Mouse (Mus musculus): ENCODE measurements around the gene Olfr738. TPM values are rescaled to one million over a fixed set of nuclear protein-coding genes. Genes with fewer than 3 reads are reported as not detected.

The Olfr738 gene
- polyA plus RNA-seq (2012; ENCODE audit: low replicate concordance): not detected in 2 replicates

DNA sequence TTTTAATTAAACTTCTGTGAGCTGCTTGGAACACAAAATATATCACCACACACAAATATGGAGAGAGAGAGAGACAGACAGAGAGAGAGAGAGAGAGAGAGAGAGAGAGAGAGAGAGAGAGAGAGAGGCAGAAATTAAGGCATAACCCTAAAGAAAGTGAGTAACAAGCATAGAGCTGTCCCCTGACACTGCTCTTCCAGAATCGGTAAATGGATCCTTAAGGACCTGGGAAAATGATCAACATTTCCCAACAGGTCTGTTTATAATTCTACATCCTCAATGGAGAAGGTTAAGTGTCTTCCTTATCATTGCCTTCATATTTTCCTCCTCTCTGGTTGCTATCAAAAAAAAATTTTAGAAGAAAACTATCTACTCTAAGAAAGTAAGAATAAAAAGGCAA is at the start of gene Olfr738:
TSS of gene Olfr738 (plus strand) at position 301 of the 400 bp plus-strand sequence.

DNA sequence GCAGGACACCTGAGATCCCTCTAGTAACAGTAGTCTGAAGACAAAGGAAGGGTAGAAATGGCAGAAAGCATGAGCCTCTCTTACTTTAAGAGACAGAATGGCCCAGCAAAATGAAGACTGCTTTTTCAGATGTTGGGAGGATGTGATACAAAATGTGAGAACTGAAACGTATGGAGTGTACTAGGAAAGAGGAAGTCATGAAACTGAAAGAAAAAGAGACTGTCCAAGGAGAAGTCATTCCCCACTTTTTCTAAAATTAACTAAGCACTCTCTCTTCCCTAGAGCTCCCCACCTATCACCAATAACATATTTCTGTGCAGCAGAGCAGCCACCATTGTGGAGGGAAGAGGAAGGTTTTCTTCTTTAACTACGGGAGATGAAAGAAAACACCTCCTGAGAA is 49.8 kb upstream of the Olfr738 start, which contains the start of gene Tlr11:
TSS of gene Tlr11 (plus strand) at position 322 of the 400 bp plus-strand sequence.

DNA sequence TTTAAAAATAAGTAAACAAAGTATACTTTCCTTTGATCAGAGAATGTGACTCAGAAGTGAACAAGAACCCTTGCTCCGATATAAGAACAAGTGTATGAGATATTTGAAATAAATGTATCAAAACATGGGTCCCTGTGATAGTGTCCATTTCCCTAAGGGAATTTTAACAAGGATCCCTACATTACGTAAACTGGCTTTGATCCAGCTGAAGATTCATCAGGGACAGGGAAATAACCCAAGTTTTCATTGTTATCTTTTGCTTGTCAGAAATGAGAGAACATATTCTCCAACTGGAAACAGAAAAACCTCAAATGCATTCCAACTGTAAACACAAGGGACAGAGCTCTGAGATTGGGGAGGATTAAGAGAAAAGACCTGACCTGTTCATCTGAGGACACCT is 26.5 kb upstream of the Olfr738 start, which contains the start of gene Olfr736:
TSS of gene Olfr736 (plus strand) at position 301 of the 400 bp plus-strand sequence.

DNA sequence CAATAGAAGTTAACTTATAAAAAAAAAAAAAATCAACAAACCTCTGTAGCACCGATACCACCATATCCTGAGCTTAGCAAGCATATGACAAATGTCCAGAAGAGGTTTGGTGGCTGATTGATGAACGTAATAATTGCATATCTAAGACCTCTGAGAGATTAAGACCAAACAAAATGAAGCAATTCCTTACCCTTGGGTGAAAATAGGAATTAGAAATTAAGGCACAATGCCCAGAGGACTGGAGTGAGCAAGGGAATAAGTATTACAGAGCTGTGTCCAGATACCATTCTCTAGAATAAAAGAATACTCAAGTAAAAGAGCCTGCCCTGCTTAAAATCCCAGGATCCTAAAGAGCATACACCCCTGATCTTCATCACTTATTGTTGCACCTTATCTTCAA is 11.0 kb downstream of the Olfr738 start, which contains the start of gene Olfr739:
TSS of gene Olfr739 (plus strand) at position 301 of the 400 bp plus-strand sequence.

DNA sequence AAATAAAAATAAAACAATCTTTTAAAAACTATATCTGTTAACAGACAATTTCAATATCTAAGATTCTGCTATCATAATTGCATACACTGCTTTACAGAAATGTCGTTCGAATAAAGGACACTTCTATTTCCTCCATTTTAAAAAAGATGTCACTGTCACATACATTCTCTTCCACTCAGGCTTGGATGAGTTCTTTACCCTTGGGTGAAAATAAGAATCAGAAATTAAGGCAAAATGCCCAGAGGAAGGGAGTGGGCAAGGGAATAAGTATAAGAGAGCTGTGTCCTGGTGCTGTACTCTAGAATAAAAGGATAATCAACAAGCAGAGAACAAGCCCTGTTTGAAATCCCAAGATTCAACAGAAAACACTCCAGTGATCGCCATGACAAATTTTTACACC is 37.9 kb downstream of the Olfr738 start, which contains the start of gene Olfr740:
TSS of gene Olfr740 (plus strand) at position 301 of the 400 bp plus-strand sequence.

Other genes starting within 250 kb of the Olfr738 start
- not detected in 2 replicates for gene Olfr730, start 219.4 kb upstream of the Olfr738 start, polyA plus RNA-seq (2012; ENCODE audit: low replicate concordance)
- not detected in 2 replicates for gene Olfr731, start 165.7 kb upstream of the Olfr738 start, polyA plus RNA-seq (2012; ENCODE audit: low replicate concordance)
- not detected in 2 replicates for gene Olfr732, start 123.4 kb upstream of the Olfr738 start, polyA plus RNA-seq (2012; ENCODE audit: low replicate concordance)
- not detected in 2 replicates for gene Olfr733, start 106.0 kb upstream of the Olfr738 start, polyA plus RNA-seq (2012; ENCODE audit: low replicate concordance)
- gene Olfr734, start 80.8 kb upstream of the Olfr738 start, polyA plus RNA-seq (2012; ENCODE audit: low replicate concordance): 0.13 TPM in 1 of 2 replicates, not detected in the other
- not detected in 2 replicates for gene Olfr735, start 58.7 kb upstream of the Olfr738 start, polyA plus RNA-seq (2012; ENCODE audit: low replicate concordance)
- gene Tlr11, start 49.7 kb upstream of the Olfr738 start, polyA plus RNA-seq (2012; ENCODE audit: low replicate concordance): 0.39 and 0.90 TPM in 2 replicates
- not detected in 2 replicates for gene Olfr736, start 26.4 kb upstream of the Olfr738 start, polyA plus RNA-seq (2012; ENCODE audit: low replicate concordance)
- not detected in 2 replicates for gene Olfr739, start 11.1 kb downstream of the Olfr738 start, polyA plus RNA-seq (2012; ENCODE audit: low replicate concordance)
- gene Olfr740, start 38.0 kb downstream of the Olfr738 start, polyA plus RNA-seq (2012; ENCODE audit: low replicate concordance): not detected in 2 replicates
- not detected in 2 replicates for gene Olfr741, start 65.2 kb downstream of the Olfr738 start, polyA plus RNA-seq (2012; ENCODE audit: low replicate concordance)
- gene Olfr742, start 96.0 kb downstream of the Olfr738 start, polyA plus RNA-seq (2012; ENCODE audit: low replicate concordance): not detected in 2 replicates
- gene Olfr743, start 114.3 kb downstream of the Olfr738 start, polyA plus RNA-seq (2012; ENCODE audit: low replicate concordance): not detected in 2 replicates
- gene Olfr744, start 207.3 kb downstream of the Olfr738 start, polyA plus RNA-seq (2012; ENCODE audit: low replicate concordance): not detected in 2 replicates
- gene Olfr745, start 231.8 kb downstream of the Olfr738 start, polyA plus RNA-seq (2012; ENCODE audit: low replicate concordance): not detected in 2 replicates
- not detected in 2 replicates for gene Olfr746, start 239.5 kb downstream of the Olfr738 start, polyA plus RNA-seq (2012; ENCODE audit: low replicate concordance)